Mouse (Mus musculus): ENCODE measurements around the gene Actn2. TPM values are rescaled to one million over a fixed set of nuclear protein-coding genes. Genes with fewer than 3 reads are reported as not detected.
A peak's percentile ranks its signal among the peaks of the same experiment; 100 is the strongest.

The Actn2 gene
- total RNA-seq (2021), result 1,000 to 10,000 TPM; 1,554 to 1,683 TPM
- long read RNA-seq, experiment 1, transcript Actn2-203 (22 exons, 2,920 nt), result minor isoform, 7 of 2,876 reads
- long read RNA-seq, experiment 1, transcript Actn2-201 (21 exons, 3,013 nt), result major isoform, 1,964 of 2,876 reads
- long read RNA-seq, experiment 1, partial matches to known transcripts, result 848 of 2,876 reads
- long read RNA-seq, experiment 1, other reads (novel, unspliced or antisense), result 56 of 2,876 reads
- long read RNA-seq, experiment 2, transcript Actn2-203 (22 exons, 2,920 nt), result minor isoform, 17 of 4,350 reads
- long read RNA-seq, experiment 2, transcript Actn2-201 (21 exons, 3,013 nt), result major isoform, 3,253 of 4,350 reads
- long read RNA-seq, experiment 2, partial matches to known transcripts, result 997 of 4,350 reads
- long read RNA-seq, experiment 2, other reads (novel, unspliced or antisense), result 83 of 4,350 reads

DNA sequence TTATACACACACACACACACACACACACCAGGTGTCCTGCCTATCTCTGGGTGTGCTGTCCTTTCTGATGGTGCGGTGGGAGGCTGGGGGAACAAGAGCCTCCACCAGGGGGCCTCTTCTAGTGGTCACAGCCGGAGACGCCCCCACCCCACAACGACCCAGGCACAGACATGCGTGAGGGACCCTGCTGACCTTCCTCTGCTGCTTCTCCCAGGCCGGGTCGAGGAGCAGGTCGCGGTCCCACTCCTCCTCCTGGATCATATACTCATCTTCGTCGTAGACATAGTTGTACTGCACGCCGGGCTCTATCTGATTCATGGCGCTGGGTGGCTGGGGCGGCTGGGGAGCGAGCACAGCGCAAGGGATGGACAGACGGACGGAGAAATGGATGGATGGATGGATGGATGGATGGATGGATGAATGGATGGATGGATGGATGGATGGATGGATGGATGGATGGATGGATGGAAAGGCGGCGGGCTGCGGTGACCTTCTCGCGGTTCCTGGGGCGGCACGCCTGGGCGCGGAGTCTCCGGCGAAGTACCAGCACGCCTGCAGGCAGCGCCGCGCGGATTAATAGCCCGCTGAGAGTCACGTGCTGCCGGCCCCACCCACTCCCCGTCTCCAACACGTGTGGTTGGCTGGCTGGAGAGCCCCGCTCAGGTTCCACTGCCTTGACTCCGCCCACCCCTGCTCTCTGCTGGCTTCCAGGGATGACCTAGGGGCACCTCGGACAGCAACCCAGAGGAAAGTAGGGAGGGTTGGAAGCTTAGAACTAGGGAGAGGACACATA, at the start of gene Actn2:
Actn2 (minus strand) TSS at position 578 of the 793 bp plus-strand sequence.
- DNase-seq, result peak; percentile 89
- intact Hi-C loops (cut with DNase I; ENCODE audit: low total_unique reads), result no loop called here

DNA sequence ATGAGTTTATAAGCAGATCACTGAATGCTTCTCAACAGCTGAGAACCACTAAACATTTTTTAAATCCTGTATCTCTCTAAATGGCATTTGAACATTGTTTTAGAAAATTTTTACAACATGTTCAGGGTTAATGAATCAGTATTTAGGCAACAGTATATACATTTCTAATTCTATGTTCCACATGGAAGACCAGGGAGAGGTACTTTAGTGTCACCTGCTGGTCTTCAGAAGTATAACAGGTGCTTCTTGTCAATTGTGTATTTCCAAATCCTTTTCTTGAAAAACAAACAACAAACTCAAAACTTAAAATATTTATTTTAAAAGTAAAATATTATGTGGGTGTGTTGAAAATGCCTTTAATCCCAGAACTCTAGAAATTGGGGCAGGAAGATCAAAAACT, 45.7 kb upstream of the Actn2 start:
- DNase-seq, result no peak
- intact Hi-C loops (cut with DNase I; ENCODE audit: low total_unique reads), result no loop called here

DNA sequence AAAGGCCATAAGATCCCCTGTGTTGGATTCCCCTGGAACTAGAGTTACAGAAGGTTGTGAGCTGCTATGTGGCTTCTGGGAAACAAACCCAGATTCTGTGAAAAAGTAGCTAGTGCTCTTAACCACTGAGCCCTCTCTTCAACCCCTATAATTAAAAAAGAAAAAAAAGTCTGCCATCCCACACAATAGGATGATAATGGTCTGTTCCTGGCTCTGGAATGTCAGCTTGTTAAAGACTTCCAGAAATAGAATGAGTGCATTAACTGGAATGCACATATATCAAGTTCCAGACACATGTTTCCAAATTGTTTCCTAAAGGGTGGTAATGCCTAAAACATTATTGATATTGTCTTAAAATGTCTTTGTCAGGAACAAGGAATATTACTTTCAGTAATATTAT, 44.2 kb upstream of the Actn2 start:
- DNase-seq, result no peak
- intact Hi-C loops (cut with DNase I; ENCODE audit: low total_unique reads), result no loop called here

DNA sequence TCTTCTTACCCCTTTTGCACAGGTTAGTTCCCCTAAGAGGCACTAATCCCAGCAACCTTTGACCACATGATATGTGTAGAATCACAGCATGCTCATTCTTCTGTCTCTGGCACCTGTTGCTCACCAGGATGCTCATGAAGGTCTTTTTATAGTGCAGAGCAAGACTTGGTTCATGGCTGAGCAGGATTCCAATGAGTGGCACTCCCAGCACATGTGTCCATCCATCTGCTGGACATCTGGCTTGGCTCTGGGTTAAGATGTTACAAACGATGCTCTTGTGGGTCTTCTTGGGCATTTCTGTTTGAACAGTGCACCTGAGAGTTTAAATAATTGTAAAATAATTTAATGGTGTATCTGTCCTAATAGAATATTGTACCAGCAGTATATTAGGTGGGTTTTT, 36.2 kb upstream of the Actn2 start:
- DNase-seq, result no peak
- intact Hi-C loops (cut with DNase I; ENCODE audit: low total_unique reads), result no loop called here

DNA sequence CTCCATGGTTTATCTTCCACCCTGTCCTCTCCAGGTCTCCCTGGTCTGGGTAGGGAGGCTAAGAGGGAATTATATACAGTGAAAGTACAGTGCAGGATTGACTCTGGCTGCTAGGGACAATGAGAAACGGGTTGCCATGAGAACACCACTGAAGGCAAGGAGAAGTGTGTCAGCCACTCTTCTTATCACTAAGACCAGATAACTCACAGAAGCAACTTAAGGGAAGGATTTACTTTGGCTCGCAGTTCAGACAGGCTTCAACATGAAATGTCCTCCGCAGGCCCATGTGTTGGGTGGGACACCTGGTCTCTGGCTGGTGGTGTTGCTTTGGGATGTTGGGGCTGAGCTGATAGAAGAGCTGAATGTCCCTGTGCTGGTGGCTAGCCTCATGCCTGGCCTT, 32.2 kb upstream of the Actn2 start:
- DNase-seq, result no peak
- intact Hi-C loops (cut with DNase I; ENCODE audit: low total_unique reads), result no loop called here

DNA sequence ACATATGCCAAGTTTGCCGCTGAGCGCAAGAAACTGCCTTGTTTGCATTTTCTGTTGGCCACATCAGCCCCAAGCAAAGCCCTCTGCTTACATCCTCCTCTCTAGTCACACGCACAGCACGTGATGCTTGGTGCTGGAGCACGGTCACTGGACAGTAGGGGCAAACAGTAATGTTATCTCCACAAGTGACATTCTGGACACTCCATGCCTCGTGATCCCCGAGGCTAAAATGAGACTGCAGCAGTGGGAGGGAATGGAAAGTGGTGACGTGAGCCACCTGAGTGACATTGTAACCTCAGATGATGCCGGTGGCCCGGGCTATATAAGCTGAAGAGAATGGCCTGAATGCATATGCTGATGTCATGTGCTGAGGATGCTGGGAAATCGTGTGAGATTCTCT, 29.4 kb upstream of the Actn2 start:
- peak; percentile 23 for DNase-seq
- intact Hi-C loops (cut with DNase I; ENCODE audit: low total_unique reads), result no loop called here

DNA sequence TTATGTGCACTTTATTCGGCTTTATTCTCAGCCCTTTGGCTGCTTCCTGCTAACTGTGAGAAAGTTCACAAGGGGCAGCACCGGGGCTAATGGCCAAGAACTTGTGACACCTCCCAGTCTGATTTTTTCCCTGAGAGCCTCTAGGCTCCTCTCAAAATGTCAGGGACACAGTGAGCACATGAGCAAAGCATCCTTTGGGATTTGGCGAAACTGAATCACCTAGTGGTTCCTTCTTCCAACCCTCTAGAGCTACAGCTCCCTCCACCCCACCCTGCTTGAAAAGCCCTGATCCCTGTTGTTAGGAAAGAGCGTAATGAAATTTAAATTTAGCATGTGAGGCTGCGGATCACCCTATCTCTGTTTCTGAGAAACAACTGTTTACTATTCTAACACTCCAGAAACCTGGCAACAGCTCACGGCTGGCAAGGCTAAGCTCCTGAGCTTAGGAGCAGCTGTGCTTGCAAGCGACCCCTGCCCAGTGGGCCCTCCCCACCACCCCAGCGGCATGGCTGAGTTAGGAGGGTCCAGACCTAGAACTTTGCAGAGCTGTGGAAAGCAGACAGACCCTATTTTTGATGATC, 28.6 kb upstream of the Actn2 start:
- DNase-seq, result peak; percentile 51
- intact Hi-C loops (cut with DNase I; ENCODE audit: low total_unique reads), result no loop called here

DNA sequence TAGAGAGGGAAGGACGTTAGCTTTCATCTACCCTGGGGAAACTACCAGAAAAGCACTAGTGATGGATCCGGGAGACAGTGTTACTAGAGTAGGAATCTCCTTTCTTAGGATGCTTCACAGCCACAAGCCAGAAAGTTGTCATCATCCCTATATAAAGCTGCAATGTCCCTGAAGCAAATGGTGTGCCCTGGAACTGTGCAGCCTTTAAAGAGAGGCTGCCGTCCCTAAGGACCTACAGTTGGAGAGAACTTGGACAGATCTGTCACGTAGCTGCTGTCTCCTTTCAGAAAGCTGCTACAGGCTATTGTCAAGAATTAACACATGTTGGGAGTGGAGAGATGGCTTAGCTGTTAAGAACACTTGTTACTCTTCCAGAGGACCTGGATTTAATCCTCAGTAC, 20.9 kb upstream of the Actn2 start:
- intact Hi-C loops (cut with DNase I; ENCODE audit: low total_unique reads), result no loop called here
- no peak for DNase-seq

DNA sequence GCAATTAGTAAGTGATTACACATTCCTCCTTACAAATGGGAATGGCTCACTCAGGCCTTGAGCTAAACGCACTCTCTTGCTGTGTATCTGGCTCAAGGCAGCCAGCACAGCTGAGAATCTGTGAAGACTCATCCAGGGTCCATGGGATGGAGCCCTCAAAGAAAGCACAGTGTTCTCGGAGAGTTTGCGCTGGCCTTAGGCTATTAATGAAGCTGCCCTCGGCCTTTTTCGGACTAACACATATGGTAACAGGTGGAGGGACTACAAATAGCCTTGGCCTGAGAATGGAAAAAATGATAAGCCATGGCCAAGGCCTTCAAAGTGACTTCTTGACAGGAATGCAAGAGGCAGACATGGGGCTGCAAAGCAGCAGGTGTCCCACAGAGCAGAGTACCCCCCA, 17.0 kb upstream of the Actn2 start:
- DNase-seq, result no peak
- intact Hi-C loops (cut with DNase I; ENCODE audit: low total_unique reads), result no loop called here

DNA sequence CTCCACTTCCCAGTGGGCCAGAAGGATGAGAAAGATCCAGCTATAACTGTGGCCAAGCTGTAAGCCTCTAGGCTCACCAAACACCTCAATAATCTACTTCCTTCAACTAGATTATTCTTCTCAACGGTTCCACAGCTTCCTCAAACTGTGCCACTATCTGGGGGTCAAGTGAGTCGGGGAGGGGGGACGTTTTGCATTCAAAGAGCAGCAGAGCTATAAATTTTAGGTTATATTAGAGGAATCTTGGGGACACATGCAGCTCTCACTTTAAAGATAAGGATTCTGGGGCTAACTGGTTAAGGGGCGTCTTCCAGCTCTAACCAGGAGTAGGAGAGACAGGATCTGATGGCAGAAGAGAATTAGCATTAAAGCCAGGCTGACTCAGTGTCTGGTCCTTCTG, 15.6 kb upstream of the Actn2 start:
- intact Hi-C loops (cut with DNase I; ENCODE audit: low total_unique reads), result no loop called here
- DNase-seq, result no peak

DNA sequence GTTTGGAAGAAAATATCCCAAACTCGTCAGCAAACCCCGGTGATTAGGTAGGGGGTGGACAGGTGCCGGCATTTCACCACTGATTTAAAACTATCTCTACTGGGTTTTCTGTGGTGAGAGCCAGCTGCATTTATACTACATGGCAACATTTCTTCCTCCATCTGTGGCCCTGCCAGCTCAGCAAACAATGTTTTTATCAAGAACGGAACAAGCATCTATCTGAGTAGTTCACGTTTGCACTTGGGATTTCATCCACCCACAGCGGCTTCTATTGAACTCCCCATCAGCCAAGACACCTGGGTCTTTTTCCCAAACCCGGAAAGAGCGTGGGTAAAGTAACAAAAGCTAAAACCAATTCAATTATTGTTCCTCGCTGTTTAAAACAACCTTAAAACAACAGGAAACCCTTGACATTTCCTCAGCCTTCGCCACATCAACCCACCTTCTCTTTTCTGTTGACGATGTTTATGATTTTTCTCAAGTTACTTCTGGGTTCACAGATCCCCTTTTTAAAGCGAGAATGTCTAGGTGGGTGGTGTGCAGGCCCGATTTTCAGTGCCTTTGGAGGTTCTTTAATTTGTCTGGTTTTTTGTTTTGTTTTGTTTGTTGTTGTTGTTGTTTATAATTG, 8.8 kb upstream of the Actn2 start:
- no peak for DNase-seq
- intact Hi-C loops (cut with DNase I; ENCODE audit: low total_unique reads), result no loop called here

DNA sequence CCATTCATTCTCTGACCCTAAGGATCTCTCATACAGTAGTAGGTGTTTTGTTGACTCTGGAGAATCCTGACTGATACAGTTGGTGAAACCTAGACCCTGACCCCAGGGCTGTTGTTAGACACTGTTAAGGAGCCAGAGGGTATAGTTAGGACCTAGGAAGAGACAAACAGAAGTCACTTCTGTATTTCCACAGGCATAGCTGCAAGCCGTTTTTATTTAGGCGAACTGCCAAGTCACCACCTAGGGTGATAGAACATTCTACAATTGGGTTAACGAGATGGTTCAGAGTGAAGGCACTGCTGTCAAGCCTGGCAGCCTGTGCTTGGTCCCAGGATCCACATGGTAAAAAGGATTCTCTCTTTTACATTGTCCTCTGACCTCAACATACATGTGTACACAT, 6.3 kb upstream of the Actn2 start:
- no peak for DNase-seq
- intact Hi-C loops (cut with DNase I; ENCODE audit: low total_unique reads), result no loop called here

DNA sequence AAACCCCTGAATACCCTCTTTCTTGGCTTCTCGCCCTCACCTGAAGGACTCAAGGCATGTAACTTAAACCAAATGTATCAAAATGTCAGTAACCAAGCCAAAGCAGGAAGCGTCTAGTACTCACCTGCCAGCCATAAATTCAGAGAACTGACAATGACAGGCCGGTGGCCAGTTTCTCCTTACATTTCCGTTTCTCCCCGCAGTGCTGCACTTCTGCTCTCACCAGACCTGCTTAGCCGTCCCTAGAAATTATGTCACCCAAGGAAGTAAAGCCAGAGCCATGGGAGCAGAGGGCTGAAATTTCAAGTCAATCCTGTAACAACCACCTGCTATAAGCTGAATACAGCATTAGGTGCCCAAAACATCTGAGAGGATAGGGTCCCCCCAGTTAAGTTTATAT, 887 bp upstream of the Actn2 start:
- intact Hi-C loops (cut with DNase I; ENCODE audit: low total_unique reads), result no loop called here
- no peak for DNase-seq

DNA sequence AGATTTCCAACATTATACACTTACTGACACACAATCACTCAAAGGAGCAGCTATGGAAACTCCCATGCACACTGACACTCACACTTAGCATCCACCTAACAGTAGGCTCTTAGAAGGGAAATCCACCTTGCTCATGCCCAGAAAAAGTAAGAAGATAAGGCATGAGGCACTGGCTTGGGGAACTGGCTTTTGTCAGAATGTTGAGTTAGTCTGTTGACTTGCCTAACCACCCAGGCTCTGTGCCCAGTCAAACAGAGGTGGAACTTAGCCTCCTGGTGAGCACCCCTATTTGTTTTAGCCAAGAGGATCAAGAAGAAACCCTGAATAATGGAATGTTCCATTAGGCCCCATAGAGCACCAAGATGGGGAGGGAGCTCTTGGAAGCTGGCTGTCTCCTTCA, 1.1 kb downstream of the Actn2 start:
- no peak for DNase-seq
- intact Hi-C loops (cut with DNase I; ENCODE audit: low total_unique reads), result no loop called here

DNA sequence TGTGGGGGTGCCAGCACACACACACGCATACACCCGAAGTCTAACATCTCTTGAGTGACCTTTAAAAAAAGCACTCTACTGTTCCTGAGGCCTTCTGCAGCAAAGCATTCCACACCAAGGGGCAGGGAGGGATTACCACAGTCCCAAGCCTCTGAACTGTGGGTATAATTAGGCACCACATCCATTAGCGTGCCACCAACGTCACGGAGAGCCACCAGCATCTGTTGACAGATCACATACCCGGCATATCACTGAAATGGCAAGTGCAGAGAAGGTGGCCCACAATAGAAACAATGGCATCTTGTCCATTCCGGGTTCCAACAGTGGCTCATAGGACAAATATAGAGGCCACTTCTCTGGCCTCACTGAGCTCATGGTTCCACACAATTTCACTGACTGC, 2.8 kb downstream of the Actn2 start:
- DNase-seq, result peak; percentile 15
- intact Hi-C loops (cut with DNase I; ENCODE audit: low total_unique reads), result no loop called here

DNA sequence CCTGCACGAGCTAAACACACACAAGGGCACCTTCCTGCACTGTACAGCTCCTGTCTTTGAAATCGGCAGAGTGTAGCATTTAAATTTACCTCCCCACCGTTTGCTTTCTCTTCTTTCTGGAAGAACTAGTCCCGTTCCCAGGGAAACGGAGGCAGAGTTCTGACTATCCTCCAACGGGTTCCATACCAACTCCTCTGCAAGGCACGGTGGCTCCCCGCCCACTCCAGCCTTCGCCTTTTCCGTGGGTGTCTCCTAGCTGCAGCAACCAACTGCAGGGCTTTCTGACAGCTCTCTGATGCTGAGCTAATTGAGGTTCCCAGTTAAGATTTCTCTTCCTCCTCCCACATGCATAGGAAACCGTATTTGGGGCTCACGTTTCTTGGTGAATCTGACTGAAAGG, 6.5 kb downstream of the Actn2 start:
- DNase-seq, result no peak
- intact Hi-C loops (cut with DNase I; ENCODE audit: low total_unique reads), result no loop called here

DNA sequence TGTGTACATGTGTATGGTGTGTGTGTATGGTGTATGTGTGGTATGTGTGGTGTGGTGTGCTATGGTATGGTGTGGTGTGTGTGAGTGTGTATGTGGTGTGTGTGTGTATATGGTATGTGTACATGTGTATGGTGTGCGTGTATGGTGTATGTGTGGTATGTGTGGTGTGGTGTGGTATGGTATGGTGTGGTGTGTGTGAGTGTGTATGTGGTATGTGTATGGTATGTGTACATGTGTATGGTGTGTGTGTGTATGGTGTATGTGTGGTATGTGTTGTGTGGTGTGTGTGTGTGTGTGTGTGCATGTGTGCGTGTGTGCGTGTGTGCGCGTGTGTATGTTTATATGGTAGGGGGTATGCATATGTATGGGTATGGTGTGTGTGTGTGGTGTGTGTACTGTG, 9.0 kb downstream of the Actn2 start:
- intact Hi-C loops (cut with DNase I; ENCODE audit: low total_unique reads), result no loop called here
- no peak for DNase-seq

DNA sequence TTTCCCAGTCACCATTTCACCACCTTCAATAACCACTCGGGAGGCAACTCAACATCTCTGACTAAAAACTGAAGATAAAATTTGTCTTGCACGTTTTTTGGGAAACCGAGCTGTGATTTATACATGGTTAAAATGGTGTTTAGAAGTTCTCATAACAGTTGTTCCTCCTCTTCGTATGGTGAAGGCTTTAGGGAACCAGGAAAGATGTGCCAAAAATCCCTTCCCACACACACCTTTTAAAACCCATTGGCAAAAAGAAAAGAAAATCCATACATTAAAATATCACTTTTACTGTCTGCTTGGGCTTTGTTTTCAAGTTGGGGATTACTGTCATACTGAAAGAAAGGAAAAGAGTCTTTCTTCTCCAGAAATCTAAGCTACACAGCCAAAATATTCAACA, 12.2 kb downstream of the Actn2 start:
- DNase-seq, result no peak
- intact Hi-C loops (cut with DNase I; ENCODE audit: low total_unique reads), result no loop called here

DNA sequence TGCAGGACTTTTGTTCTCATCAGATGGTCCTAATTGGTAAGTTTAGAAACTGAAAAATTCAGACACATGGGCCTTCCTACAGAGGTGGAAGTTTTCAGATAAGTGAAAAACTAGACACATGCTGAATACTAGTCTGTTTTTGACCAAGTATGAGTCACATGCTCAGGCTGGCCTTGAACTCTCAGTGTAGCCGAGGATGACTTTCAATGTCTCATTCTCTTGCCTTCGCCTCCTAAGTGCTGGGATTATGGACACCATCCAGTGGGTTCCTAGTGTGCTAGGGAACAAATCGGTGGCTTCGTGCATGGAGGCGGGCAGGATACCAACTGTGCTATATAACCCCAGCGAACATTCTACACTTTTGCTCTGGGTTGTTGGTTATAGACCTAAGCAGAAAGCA, 13.0 kb downstream of the Actn2 start:
- intact Hi-C loops (cut with DNase I; ENCODE audit: low total_unique reads), result no loop called here

DNA sequence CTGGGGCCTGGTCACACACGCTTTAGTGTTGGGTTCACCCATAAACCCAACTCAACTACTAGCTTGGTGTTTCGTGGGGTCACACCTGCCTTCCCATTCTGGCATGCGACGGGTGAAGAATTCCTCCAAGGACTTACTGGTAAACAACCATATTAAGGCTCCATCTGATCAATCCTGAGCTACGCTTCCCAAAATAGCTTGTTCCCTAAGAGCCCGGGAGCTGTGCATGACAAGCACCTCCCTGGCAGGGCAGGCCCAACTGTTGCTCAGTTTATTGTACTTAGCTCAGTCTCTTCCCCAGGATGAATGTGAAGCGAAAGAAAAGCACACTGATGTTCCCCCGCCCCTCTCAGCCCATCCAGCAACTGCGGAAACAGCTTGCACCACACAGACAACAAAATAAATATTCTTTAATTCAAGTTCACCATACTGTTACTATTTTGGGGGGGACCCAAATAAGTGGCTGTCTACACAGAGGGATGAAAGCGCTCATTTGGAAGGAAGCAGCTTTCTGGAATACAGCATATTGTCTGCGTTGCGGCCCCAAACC, 17.4 kb downstream of the Actn2 start:
- intact Hi-C loops (cut with DNase I; ENCODE audit: low total_unique reads), result no loop called here
- peak; percentile 5 for DNase-seq

More for the DNA sequence above, 13.0 kb downstream of the Actn2 start:
- DNase-seq, result no peak

Data from gastrocnemius, postnatal 14 days (tissue).